Mouse (Mus musculus) Patski (cell line): ENCODE results near the gene Nat8. TPM values are rescaled to one million over a fixed set of nuclear protein-coding genes. Genes with fewer than 3 reads are reported as not detected.
"Not testable (repeated sequence)": the region's sequence is repeated elsewhere in the genome, so short reads cannot be mapped to it uniquely, and the experiment has no call there.

Experiments used
- ATAC-seq: fragments of 100-300 bp; one replicate; pipeline ENCODE4 v1.8.0; 2021
- CTCF ChIA-PET: fragments of 350-600 bp; sonication (Branson Sonifier 250); formaldehyde crosslinking; loops from one replicate; lab custom pipeline; 2022; ENCODE audit warnings: inconsistent platforms; lab: Charles Lee
- POLR2A ChIA-PET: fragments of 350-600 bp; sonication (Branson Sonifier 250); formaldehyde crosslinking; loops from one replicate; lab custom pipeline; 2022; ENCODE audit warnings: antibody characterized with exemption, inconsistent platforms; lab: Charles Lee
- DNase-seq: peaks from one replicate; pipeline ENCODE4 v3.0.0-alpha.2; 2011; ENCODE audit warnings: low read depth, low spot score
- H3K27me3 ChIP-seq: fragments of 371-371 bp; one replicate; pipeline ENCODE4 v1.5.1; 2021
- CTCF ChIP-seq: fragments of 100-300 bp; IDR thresholded peaks from one replicate; pipeline ENCODE4 v1.5.1; 2021
- in situ Hi-C: fragments of 300-500 bp; cut with MboI; formaldehyde crosslinking; loops from 3 replicates; pipeline ENCODE4 v1.11.1; 2018; ENCODE audit warnings: low pct_unique_long_range_greater_than_20kb, mixed read lengths
- polyA plus RNA-seq: library from polyadenylated mRNA; unstranded; gene quantifications from one replicate; pipeline ENCODE4 v1.2.3, GENCODE M21; 2021

Gene Nat8
- polyA plus RNA-seq, 1 experiment from 2014 or later = 0.22 TPM

DNA sequence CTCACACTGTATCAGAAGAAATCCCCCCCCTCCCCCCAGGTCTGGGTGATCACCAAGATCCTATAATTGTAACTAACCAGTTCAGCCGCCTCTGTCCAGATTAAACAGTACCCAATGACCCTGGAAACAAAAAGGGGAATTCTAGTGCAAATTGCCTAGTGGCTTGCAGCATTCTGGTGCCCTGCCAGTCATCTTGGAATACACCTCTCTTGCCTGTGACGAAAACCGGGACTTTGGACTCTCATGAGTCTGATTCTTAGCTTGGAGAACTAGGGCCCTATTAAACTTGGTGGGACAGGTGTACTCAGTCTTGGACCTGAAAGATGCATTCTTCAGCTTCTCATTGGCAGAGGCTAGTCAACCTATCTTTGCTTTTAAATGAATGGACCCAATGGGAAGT, 21.6 kb upstream of the Nat8 start:
- ChIA-PET POLR2A (no interaction called here), CTCF (no interaction called here)
- H3K27me3 ChIP-seq = peaks cover 4% of the 10 kb centered on the region
- ATAC-seq (no peak), DNase-seq (no peak)
- TF ChIP-seq CTCF = no peak
- in situ Hi-C loops = no loop called here

DNA sequence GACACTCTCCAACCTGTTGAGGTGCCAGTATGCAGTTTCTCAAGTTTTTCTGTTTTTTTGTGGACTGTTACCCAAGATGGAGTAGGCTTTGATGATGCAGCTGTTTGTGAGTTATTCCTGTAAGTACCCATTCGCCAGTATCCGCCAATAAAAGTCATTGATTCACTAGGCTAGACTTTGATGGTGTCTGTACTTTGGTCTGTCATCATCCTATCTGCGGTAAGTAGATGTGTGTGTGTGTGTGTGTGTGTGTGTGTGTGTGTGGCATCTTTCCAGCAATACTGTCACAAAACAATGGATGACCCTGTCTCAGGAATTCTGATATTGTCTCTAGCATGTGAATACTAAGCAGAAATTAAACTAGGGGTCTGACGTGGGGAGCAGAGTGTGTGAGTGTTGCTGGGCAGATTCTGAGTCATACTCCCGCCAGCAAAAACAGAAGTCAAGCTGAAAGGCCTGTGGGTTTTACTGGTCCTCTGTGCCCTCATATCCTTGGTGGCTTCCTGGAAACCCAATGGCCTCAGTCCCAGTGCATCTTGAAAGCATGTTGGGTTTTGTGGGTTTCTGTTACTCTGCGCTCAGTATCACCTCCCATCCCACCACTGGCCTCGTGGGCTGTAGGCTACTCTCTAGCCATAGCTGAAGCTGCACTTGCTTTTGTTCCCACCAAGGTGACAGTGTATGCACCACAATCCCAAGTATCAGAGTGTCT, 19.3 kb upstream of the Nat8 start:
- in situ Hi-C loops = no loop called here
- ATAC-seq (no peak), DNase-seq (no peak)
- POLR2A ChIA-PET = no interaction called here
- CTCF ChIA-PET = interaction anchor here (1.2 kb wide), 1 partner anchor 11 kb away, joined by 4 read pairs; no protein-coding TSS in a partner anchor
- peaks cover 11% of the 10 kb centered on the region for H3K27me3 ChIP-seq
- no peak for TF ChIP-seq CTCF

DNA sequence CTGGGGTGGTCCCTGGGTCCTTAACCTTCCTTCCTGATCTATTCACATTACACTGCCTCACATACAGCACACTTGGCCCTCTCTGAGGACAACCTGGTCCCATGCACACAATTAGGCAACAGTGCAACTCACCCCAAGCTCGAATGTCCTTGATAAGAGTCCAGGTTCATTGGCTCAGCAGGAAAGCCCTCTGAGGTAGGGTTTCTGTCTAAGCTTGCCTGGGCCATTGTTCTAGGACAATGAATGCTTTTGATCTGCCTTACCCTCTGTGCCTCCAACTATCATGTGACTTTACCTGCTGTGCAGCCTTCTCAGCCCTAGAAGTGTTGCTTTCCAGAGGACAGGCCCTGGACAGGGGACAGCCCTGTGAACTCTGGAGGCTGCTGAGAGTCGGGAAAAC, 17.4 kb upstream of the Nat8 start:
- ATAC-seq = no peak
- no peak for DNase-seq
- CTCF ChIA-PET = no interaction called here
- no peak for TF ChIP-seq CTCF
- in situ Hi-C loops = no loop called here
- POLR2A ChIA-PET = no interaction called here
- H3K27me3 ChIP-seq = peaks cover 11% of the 10 kb centered on the region

DNA sequence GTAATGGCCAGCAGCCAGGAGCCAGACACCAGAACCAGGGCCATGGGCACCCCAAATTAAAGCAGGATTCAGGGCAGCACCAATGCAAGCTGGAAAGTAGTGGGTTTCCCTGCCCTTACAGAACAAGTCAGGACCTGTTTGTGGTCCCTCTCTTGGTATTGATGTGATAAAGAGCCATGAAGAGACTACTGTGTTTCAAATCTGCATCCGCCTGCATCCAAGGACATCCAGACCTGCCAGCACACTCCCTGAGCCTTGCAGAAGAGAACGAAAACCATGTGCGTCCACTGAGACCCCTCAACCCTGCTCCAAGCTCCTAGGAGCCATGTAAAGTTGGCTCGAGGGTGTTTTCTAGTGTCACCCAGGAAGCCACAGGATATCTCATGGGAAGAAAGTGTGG, 16.3 kb upstream of the Nat8 start:
- DNase-seq (no peak), ATAC-seq (no peak)
- in situ Hi-C loops = no loop called here
- TF ChIP-seq CTCF = no peak
- peaks cover 11% of the 10 kb centered on the region for H3K27me3 ChIP-seq
- ChIA-PET CTCF (no interaction called here), POLR2A (no interaction called here)

DNA sequence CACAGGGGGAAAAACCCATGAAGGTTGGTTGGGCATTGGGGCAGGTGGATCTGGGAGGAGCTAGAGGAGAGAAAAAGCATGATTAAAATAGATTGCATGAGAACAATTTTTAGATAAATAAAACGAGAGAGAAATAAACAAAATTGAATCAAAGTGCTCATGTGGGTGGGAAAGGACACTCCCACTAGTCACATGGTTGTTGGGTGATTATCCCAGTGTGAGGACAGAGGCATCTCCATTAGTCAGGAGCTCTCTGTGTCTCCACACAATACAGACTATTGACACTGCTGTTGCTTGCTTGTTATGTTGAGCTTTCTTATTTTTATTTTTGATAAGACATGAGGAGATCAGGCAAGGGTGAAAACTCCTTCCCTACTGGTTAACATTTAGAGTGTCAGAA, 15.0 kb upstream of the Nat8 start:
- TF ChIP-seq CTCF = no peak
- in situ Hi-C loops = no loop called here

DNA sequence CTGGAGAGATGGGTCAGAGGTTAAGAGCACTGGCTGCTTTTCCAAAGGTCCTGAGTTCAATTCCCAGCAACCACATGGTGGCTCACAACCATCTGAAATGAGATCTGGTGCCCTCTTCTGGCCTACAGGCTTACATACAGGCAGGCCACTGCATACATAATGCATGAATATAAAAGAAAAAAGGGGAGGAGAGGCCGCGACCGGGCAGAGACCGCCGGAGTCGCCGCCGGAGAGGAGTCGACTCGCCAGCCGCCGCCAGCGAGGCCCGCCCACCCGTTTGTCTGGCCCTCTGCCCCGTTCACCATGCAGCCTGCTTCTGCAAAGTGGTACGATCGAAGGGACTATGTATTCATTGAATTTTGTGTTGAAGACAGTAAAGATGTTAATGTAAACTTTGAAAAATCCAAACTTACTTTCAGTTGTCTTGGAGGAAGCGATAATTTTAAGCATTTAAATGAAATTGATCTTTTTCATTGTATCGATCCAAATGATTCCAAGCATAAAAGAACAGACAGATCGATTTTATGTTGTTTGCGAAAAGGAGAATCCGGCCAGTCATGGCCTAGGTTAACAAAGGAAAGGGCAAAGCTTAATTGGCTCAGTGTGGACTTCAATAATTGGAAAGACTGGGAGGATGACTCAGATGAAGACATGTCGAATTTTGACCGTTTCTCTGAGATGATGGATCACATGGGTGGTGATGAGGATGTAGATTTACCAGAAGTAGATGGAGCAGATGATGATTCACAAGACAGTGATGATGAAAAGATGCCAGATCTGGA, 12.0 kb upstream of the Nat8 start:
- ATAC-seq, CTCF ChIA-PET, in situ Hi-C loops, POLR2A ChIA-PET, DNase-seq: not testable (repeated sequence)
- peaks cover 11% of the 10 kb centered on the region for H3K27me3 ChIP-seq

More for the DNA sequence above, 15.0 kb upstream of the Nat8 start:
- POLR2A ChIA-PET = no interaction called here
- CTCF ChIA-PET = no interaction called here
- ATAC-seq (no peak), DNase-seq (no peak)
- peaks cover 11% of the 10 kb centered on the region for H3K27me3 ChIP-seq

DNA sequence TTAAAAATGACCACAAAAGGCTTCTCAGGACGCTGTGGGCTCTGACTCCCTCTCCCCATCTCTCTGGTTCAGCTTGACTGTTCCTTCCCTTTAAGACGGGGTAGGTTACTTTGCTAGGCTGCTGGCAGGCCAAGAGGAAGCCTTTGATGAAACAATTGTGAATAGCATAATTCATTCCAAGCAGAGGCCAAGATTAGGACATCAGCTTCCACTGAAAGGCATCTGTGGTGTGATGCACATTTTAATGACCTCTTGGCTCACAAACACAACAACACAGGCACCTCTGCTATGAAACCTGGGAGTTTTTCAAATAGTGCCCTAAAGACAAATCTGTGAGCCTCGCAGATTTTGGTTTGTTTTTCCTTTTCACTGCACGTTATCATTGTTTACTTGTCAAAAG, 8.1 kb upstream of the Nat8 start:
- no peak for DNase-seq
- H3K27me3 ChIP-seq = no peaks in the 10 kb centered on the region
- POLR2A ChIA-PET = no interaction called here
- no peak for TF ChIP-seq CTCF
- ATAC-seq = no peak
- CTCF ChIA-PET = interaction anchor here (1.2 kb wide), 1 partner anchor 11 kb away, joined by 4 read pairs; no protein-coding TSS in a partner anchor
- in situ Hi-C loops = no loop called here

DNA sequence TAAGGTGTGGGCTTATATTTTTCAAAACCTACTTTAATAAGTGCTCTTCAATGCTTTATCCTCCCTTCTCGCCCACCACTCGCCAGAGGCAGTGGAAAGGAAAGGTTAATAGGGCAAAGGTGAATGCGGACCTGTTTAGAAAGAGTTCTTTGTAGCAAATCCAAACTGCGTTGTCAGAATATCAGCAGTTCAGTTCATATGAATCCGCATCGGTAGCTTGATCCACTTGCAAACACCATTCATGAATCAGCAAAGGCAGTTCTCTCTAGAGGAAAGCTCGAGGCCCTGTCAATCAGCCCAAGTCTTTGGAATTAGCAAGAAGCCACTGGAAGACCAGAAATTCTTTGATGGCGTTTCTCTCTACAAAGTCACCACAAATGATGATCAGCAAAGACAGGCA, 6.8 kb upstream of the Nat8 start:
- no peak for DNase-seq

DNA sequence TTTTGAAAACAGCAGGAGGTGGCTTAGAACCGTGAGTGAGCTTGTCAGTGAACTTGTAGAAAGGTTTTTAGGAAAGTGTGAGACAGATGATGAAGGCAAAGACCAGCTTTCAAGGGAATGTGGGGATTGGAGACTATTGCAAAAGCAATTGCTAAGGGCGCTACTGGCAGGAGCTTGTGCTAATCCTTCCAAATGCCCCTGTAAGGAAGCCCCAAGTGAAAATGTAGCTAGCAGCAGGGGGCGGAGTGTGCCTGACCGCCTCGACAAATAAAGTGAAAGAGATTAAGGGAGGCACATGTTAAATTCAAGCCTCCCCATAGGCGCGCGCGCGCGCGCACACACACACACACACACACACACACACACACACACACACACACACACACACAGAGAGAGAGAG, 5.4 kb upstream of the Nat8 start:
- POLR2A ChIA-PET, in situ Hi-C loops, H3K27me3 ChIP-seq, CTCF ChIA-PET, DNase-seq, ATAC-seq: not testable (repeated sequence)

More for the DNA sequence above, 6.8 kb upstream of the Nat8 start:
- POLR2A ChIA-PET = no interaction called here
- no peak for TF ChIP-seq CTCF
- CTCF ChIA-PET = no interaction called here
- in situ Hi-C loops = no loop called here
- no peaks in the 10 kb centered on the region for H3K27me3 ChIP-seq
- ATAC-seq = no peak

DNA sequence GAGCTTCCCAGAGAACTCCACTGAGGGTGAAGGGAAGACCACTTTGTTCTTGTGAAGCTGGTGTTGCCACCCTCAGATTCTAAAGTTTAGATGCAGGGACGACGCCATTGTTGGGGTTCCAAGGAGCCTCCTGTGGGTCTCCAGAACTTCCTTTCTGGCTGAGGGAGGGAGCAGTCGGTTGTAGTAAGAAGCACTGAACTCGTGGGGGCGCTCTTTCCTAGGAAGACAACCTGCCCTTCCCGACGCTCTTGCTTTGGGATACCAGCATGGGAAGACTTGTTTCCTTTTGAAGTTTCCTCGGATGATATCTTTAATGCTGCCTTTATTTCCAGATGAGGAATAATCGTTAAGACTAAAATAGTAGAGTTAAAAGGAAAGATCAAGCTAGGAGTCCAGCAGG, 4.9 kb upstream of the Nat8 start:
- POLR2A ChIA-PET = not testable (repeated sequence)

DNA sequence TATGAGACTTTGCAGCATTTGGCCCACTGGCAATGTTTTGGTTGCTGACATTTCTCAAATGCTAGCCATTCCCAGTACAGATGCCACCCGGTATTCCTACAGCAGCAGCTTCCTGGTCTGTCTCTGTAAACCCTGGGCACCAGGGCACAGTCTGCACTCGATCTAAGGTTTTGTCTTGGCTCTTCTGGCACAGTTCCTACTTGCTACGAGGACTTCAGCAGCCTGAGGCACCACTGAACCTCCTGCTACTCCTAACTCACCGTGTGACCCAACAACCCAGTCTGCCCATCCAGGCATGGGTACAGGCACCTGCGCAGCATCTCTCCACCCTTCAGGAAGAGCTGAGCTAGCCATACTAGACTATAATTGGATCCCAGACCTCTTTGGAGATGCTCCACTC, 4.2 kb upstream of the Nat8 start:
- in situ Hi-C loops, ATAC-seq, H3K27me3 ChIP-seq, POLR2A ChIA-PET, CTCF ChIA-PET, DNase-seq: not testable (repeated sequence)

More for the DNA sequence above, 4.9 kb upstream of the Nat8 start:
- in situ Hi-C loops, ATAC-seq, DNase-seq, CTCF ChIA-PET, H3K27me3 ChIP-seq: not testable (repeated sequence)

DNA sequence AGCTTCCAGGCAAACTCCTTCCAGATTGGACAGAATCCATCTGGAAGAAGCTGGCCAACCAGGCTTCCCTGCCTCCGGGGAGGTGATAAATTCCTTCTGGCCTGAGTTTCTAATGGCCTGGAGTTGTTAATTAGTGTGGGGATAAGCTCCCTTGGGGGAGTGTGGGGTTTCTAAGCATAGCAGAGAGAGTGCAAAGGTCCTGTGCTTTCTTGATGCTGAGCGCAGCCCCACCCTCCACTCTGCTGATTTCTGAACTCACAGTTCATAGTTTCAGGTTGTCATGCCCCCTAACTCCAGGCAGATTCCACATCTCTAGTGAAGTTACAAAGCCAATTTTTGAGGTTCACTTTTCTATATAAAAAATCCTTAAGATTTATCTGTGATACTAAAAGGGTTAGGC, 3.2 kb upstream of the Nat8 start:
- CTCF ChIA-PET = not testable (repeated sequence)

DNA sequence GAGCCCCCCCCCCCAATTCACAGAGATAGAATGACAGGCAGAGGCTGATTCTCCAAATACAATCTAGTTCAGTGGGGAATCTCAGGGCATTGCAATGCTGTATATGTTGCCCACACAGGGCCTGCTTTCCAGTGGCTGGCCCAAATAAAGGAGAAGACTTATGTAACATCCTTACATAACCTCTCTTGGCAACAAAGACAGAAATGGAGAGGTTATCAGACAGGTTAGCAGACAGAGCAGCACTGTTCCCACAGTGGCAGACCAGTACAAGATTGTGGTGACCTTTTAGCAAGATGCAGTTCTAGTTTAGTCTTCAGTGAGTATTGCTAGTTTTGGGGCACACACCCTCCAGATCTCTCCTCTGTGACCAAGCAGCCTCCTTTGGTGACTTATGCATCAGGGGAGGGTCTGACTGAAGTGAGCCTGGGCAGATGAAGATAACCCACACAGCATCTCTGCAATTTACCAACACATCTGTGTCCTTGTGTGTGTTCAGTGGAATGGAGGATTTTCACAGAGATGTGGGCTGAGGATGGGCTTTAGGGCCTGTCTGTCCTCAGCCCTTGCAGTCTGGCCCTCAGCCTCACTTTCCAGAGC, 2.7 kb upstream of the Nat8 start:
- H3K27me3 ChIP-seq, ATAC-seq, POLR2A ChIA-PET, DNase-seq, in situ Hi-C loops, CTCF ChIA-PET: not testable (repeated sequence)

More for the DNA sequence above, 3.2 kb upstream of the Nat8 start:
- DNase-seq, ATAC-seq, H3K27me3 ChIP-seq, in situ Hi-C loops, POLR2A ChIA-PET: not testable (repeated sequence)
